Mouse (Mus musculus) embryonic fibroblast, embryonic 13.5 days (primary cell): ENCODE data around the gene Gpn2. TPM values are rescaled to one million over a fixed set of nuclear protein-coding genes. Genes with fewer than 3 reads are reported as not detected.
A peak's percentile ranks its signal among the peaks of the same experiment; 100 is the strongest.

Experiments
- H3K27ac ChIP-seq: 2 replicates; pipeline ENCODE4 v1.5.1; 2012; ENCODE audit warnings: low read length, control low read depth, inconsistent platforms; ENCODE audit not compliant: insufficient read depth
- H3K4me1 ChIP-seq: 2 replicates; pipeline ENCODE4 v1.6.1; 2011; ENCODE audit warnings: low read length; ENCODE audit not compliant: control insufficient read depth, insufficient read depth
- H3K4me3 ChIP-seq: 2 replicates; pipeline ENCODE4 v1.5.1; 2011; ENCODE audit warnings: mild to moderate bottlenecking, control low read depth, low read length; ENCODE audit not compliant: insufficient read depth
- CTCF ChIP-seq: IDR thresholded peaks from 2 replicates; pipeline ENCODE4 v1.5.1; 2011; ENCODE audit warnings: mild to moderate bottlenecking, control low read depth, low read length, moderate library complexity, borderline replicate concordance; ENCODE audit not compliant: insufficient read depth
- POLR2A ChIP-seq: IDR thresholded peaks from 2 replicates; pipeline ENCODE4 v1.6.1; 2011; ENCODE audit warnings: low read depth, mild to moderate bottlenecking, control low read depth, low read length, moderate library complexity
- polyA plus RNA-seq: library from polyadenylated mRNA; stranded (reverse); fragments of >200 nt; gene quantifications from 2 replicates; pipeline ENCODE4 v1.2.4, GENCODE M21; 2011; ENCODE audit warnings: low read depth; ENCODE audit not compliant: missing spikeins, insufficient read length

The Gpn2 gene
- polyA plus RNA-seq, 1 experiment, result 10.9 TPM

GRCm38 (mm10) chr4:133620668-133621067, 36.5 kb downstream of the Gpn2 start:
- TF ChIP-seq CTCF (no peak), POLR2A (no peak)
- peaks cover 2% of the 10 kb centered on the region; the same call in 1 of the 2 replicates for H3K4me1 ChIP-seq
- H3K4me3 ChIP-seq, result no peak overlapping the region
- no peak overlapping the region for H3K27ac ChIP-seq

GRCm38 (mm10) chr4:133622161-133622695, 38.1 kb downstream of the Gpn2 start:
- Histone ChIP-seq H3K4me1 (peaks cover 16% of the 10 kb centered on the region), H3K27ac (no peak overlapping the region)

GRCm38 (mm10) chr4:133624830-133625229, 40.7 kb downstream of the Gpn2 start:
- no peak overlapping the region for H3K27ac ChIP-seq

More at GRCm38 (mm10) chr4:133622161-133622695, 38.1 kb downstream of the Gpn2 start:
- H3K4me3 ChIP-seq, result no peak overlapping the region
- TF ChIP-seq CTCF, result no peak
- TF ChIP-seq POLR2A, result no peak

GRCm38 (mm10) chr4:133625621-133626071, 41.5 kb downstream of the Gpn2 start:
- H3K27ac ChIP-seq, result peak overlapping the region; percentile 37
- TF ChIP-seq POLR2A (no peak), CTCF (no peak)
- peaks cover 18% of the 10 kb centered on the region for H3K4me1 ChIP-seq
- H3K4me3 ChIP-seq, result no peak overlapping the region

More at GRCm38 (mm10) chr4:133624830-133625229, 40.7 kb downstream of the Gpn2 start:
- no peak for TF ChIP-seq POLR2A
- TF ChIP-seq CTCF, result no peak
- Histone ChIP-seq H3K4me3 (no peak overlapping the region), H3K4me1 (peaks cover 18% of the 10 kb centered on the region)

GRCm38 (mm10) chr4:133626221-133626620, 42.1 kb downstream of the Gpn2 start:
- H3K27ac ChIP-seq, result peak overlapping the region; percentile 37
- TF ChIP-seq CTCF (no peak), POLR2A (no peak)
- no peak overlapping the region for H3K4me3 ChIP-seq
- H3K4me1 ChIP-seq, result peaks cover 19% of the 10 kb centered on the region

GRCm38 (mm10) chr4:133626621-133627020, 42.5 kb downstream of the Gpn2 start:
- TF ChIP-seq CTCF (no peak), POLR2A (no peak)
- no peak overlapping the region for H3K4me3 ChIP-seq
- H3K27ac ChIP-seq, result no peak overlapping the region
- H3K4me1 ChIP-seq, result peaks cover 21% of the 10 kb centered on the region

GRCm38 (mm10) chr4:133627039-133627438, 42.9 kb downstream of the Gpn2 start:
- H3K27ac ChIP-seq, result no peak overlapping the region
- no peak overlapping the region for H3K4me3 ChIP-seq
- TF ChIP-seq POLR2A, result no peak
- no peak for TF ChIP-seq CTCF
- peaks cover 21% of the 10 kb centered on the region for H3K4me1 ChIP-seq

- no peak overlapping the region for H3K27ac ChIP-seq
- H3K4me1 ChIP-seq, result peaks cover 21% of the 10 kb centered on the region
- TF ChIP-seq CTCF (no peak), POLR2A (no peak)
- no peak overlapping the region for H3K4me3 ChIP-seq
Measured at GRCm38 (mm10) chr4:133628517-133628916, 44.4 kb downstream of the Gpn2 start.

- Histone ChIP-seq H3K4me3 (no peak overlapping the region), H3K27ac (no peak overlapping the region), H3K4me1 (peaks cover 21% of the 10 kb centered on the region)
- TF ChIP-seq POLR2A (no peak), CTCF (no peak)
Measured at GRCm38 (mm10) chr4:133629191-133629590, 45.0 kb downstream of the Gpn2 start.

GRCm38 (mm10) chr4:133630326-133630920, 46.3 kb downstream of the Gpn2 start:
- Histone ChIP-seq H3K27ac (no peak overlapping the region), H3K4me3 (no peak overlapping the region), H3K4me1 (peaks cover 21% of the 10 kb centered on the region)
- TF ChIP-seq CTCF (no peak), POLR2A (no peak)
